Mouse (Mus musculus): ENCODE results near the gene Khsrp. TPM values are rescaled to one million over a fixed set of nuclear protein-coding genes. Genes with fewer than 3 reads are reported as not detected.

The Khsrp gene
- polyA plus RNA-seq (2012; ENCODE audit: low replicate concordance), result 248 and 458 TPM in 2 replicates

GRCm38 (mm10) chr17:57030931-57031660, at the start of gene Khsrp:
Gene Khsrp, minus strand, starts transcription at chr17:57031522.

GRCm38 (mm10) chr17:57078336-57078735, 47.0 kb upstream of the Khsrp start, which contains the start of gene Dennd1c:
Gene Dennd1c, minus strand, starts transcription at chr17:57078514.

GRCm38 (mm10) chr17:57059486-57059977, 28.2 kb upstream of the Khsrp start, which contains the start of gene Slc25a23:
Gene Slc25a23, minus strand, starts transcription at chr17:57059863.

GRCm38 (mm10) chr17:57058891-57059485, 27.7 kb upstream of the Khsrp start, which contains the start of gene Crb3:
Gene Crb3, plus strand, starts transcription at chr17:57059105.

GRCm38 (mm10) chr17:57041554-57041953, 10.2 kb upstream of the Khsrp start, which contains the start of gene Slc25a41:
Gene Slc25a41, minus strand, starts transcription at chr17:57041654.

GRCm38 (mm10) chr17:57011236-57012141, 19.8 kb downstream of the Khsrp start, which contains the start of the genes Gtf2f1 and Gm17949:
Gene Gtf2f1, minus strand, starts transcription at chr17:57011288.
Gene Gm17949, plus strand, starts transcription at chr17:57011469.

GRCm38 (mm10) chr17:56999968-57000609, 31.2 kb downstream of the Khsrp start, which contains the start of gene Pspn:
Gene Pspn, minus strand, starts transcription at chr17:57000018.

GRCm38 (mm10) chr17:56997029-56997667, 34.2 kb downstream of the Khsrp start, which contains the start of gene Alkbh7:
Gene Alkbh7, plus strand, starts transcription at chr17:56997339.

GRCm38 (mm10) chr17:56990115-56990746, 41.1 kb downstream of the Khsrp start, which contains the start of gene Clpp:
Gene Clpp, plus strand, starts transcription at chr17:56990305.

GRCm38 (mm10) chr17:56982013-56982412, 49.3 kb downstream of the Khsrp start, which contains the start of gene Acer1:
Gene Acer1, minus strand, starts transcription at chr17:56982126.

Other genes starting within 250 kb of the Khsrp start
- gene Rfx2, start 200.5 kb downstream of the Khsrp start, polyA plus RNA-seq (2012; ENCODE audit: low replicate concordance), result 24.1 and 36.3 TPM in 2 replicates
- gene Acsbg2, start 157.1 kb downstream of the Khsrp start, polyA plus RNA-seq (2012; ENCODE audit: low replicate concordance), result not detected in 2 replicates
- gene 1700061G19Rik, start 156.0 kb downstream of the Khsrp start, polyA plus RNA-seq (2012; ENCODE audit: low replicate concordance), result not detected in 2 replicates
- 88.4 and 103 TPM in 2 replicates for gene Mllt1, start 96.1 kb downstream of the Khsrp start, polyA plus RNA-seq (2012; ENCODE audit: low replicate concordance)
- gene Acer1, start 49.4 kb downstream of the Khsrp start, polyA plus RNA-seq (2012; ENCODE audit: low replicate concordance), result not detected in 2 replicates
- 37.7 and 105 TPM in 2 replicates for gene Clpp, start 41.2 kb downstream of the Khsrp start, polyA plus RNA-seq (2012; ENCODE audit: low replicate concordance)
- 25.6 and 38.2 TPM in 2 replicates for gene Alkbh7, start 34.2 kb downstream of the Khsrp start, polyA plus RNA-seq (2012; ENCODE audit: low replicate concordance)
- gene Pspn, start 31.5 kb downstream of the Khsrp start, polyA plus RNA-seq (2012; ENCODE audit: low replicate concordance), result not detected in 2 replicates
- 81.6 and 94.3 TPM in 2 replicates for gene Gtf2f1, start 20.2 kb downstream of the Khsrp start, polyA plus RNA-seq (2012; ENCODE audit: low replicate concordance)
- 0.17 and 0.23 TPM in 2 replicates for gene Gm17949, start 20.1 kb downstream of the Khsrp start, polyA plus RNA-seq (2012; ENCODE audit: low replicate concordance)
- not detected in 2 replicates for gene Slc25a41, start 10.1 kb upstream of the Khsrp start, polyA plus RNA-seq (2012; ENCODE audit: low replicate concordance)
- 18.4 and 34.3 TPM in 2 replicates for gene Crb3, start 27.6 kb upstream of the Khsrp start, polyA plus RNA-seq (2012; ENCODE audit: low replicate concordance)
- gene Slc25a23, start 28.3 kb upstream of the Khsrp start, polyA plus RNA-seq (2012; ENCODE audit: low replicate concordance), result 16.7 and 20.4 TPM in 2 replicates
- 211 and 238 TPM in 2 replicates for gene Dennd1c, start 47.0 kb upstream of the Khsrp start, polyA plus RNA-seq (2012; ENCODE audit: low replicate concordance)
- gene Tubb4a, start 56.3 kb upstream of the Khsrp start, polyA plus RNA-seq (2012; ENCODE audit: low replicate concordance), result 0.80 and 0.96 TPM in 2 replicates
- gene Tnfsf9, start 73.8 kb upstream of the Khsrp start, polyA plus RNA-seq (2012; ENCODE audit: low replicate concordance), result 1.5 and 1.6 TPM in 2 replicates
- 0.17 and 0.98 TPM in 2 replicates for gene Cd70, start 118.3 kb upstream of the Khsrp start, polyA plus RNA-seq (2012; ENCODE audit: low replicate concordance)
- gene Tnfsf14, start 162.7 kb upstream of the Khsrp start, polyA plus RNA-seq (2012; ENCODE audit: low replicate concordance), result 7.8 and 15.8 TPM in 2 replicates
- 9.1 and 16.5 TPM in 2 replicates for gene C3, start 196.6 kb upstream of the Khsrp start, polyA plus RNA-seq (2012; ENCODE audit: low replicate concordance)
- 34.0 and 34.2 TPM in 2 replicates for gene Gpr108, start 216.9 kb upstream of the Khsrp start, polyA plus RNA-seq (2012; ENCODE audit: low replicate concordance)
- 9.3 and 9.4 TPM in 2 replicates for gene Trip10, start 217.9 kb upstream of the Khsrp start, polyA plus RNA-seq (2012; ENCODE audit: low replicate concordance)
- gene Vav1, start 247.6 kb upstream of the Khsrp start, polyA plus RNA-seq (2012; ENCODE audit: low replicate concordance), result 72.5 and 81.3 TPM in 2 replicates

Measured in hematopoietic multipotent progenitor cell, adult 10-12 weeks (in vitro differentiated cells).